ENCODE assay signal across 20 mouse cellular contexts in the genomic region with DNA sequence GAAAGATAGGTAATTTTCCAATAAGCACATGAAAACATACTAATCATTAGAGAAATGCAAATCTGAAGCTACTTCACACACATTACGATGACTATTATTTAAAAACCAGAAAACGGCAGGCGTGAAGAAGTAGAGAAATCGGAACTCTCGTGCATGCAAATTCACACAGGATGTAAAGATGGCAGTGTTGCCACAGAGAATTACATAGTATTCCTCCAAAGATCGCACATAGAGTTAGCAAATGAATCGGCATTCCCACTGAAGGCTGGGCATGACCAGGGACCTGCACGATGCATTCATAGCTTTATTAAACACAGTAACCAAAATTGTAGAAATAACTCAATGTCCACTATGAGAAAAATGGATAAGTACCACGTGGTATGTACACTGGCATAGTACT.
DNase-seq lines count a peak whose midpoint lies in the region; ATAC-seq and TF ChIP-seq lines count a peak whose summit lies in the region.
"Had no signal": no experiment of that assay in that cellular context is flagged by ENCODE, and none has a peak within 500 bp of the region (broad histone marks: within the 10 kb centered on the region; RNA-seq: fewer than 3 reads in every experiment).

No protein-coding gene starts in this region.

- H3K36me3 ChIP-seq in forebrain, postnatal 0 days (ENCODE audit: insufficient read depth): no peaks in the 10 kb centered on the region
- no peaks in the 10 kb centered on the region for H3K36me3 ChIP-seq in forebrain, embryonic 13.5 days (ENCODE audit: poor library complexity, severe bottlenecking)
- H3K36me3 ChIP-seq in midbrain, embryonic 12.5 days: no peaks in the 10 kb centered on the region
- H3K36me3 ChIP-seq in midbrain, embryonic 14.5 days (ENCODE audit: control insufficient read depth, insufficient read depth, low read length): no peaks in the 10 kb centered on the region
- H3K36me3 ChIP-seq: forebrain, embryonic 10.5 days; hindbrain, embryonic 12.5 days had no signal

- DNase-seq in forebrain, postnatal 0 days: peak; percentile 63
- no peak for DNase-seq in midbrain, embryonic 14.5 days
- peak; percentile 53 for DNase-seq in brain, embryonic 14.5 days (ENCODE audit: low read depth)
- DNase-seq: adrenal gland, adult 2 months; adrenal gland, postnatal 14 days; cerebellum, adult 11-12 months; cerebellum, adult 8-10 months; cerebellum, postnatal 10 days; cerebellum, postnatal 36 days; gastrocnemius, postnatal 14 days; heart, adult 11 months had no signal

- H3K4me3 ChIP-seq in forebrain, postnatal 0 days (ENCODE audit: low read depth, low read length): no peak overlapping the region
- no peak overlapping the region for H3K4me3 ChIP-seq in forebrain, embryonic 13.5 days
- H3K4me3 ChIP-seq in midbrain, embryonic 12.5 days: no peak overlapping the region
- no peak overlapping the region for H3K4me3 ChIP-seq in midbrain, embryonic 14.5 days (replicated peaks; ENCODE audit: low read depth, low read length)
- no peak overlapping the region for H3K4me3 ChIP-seq in cortical plate, adult 2 months (ENCODE audit: insufficient read depth, low read length)
- H3K4me3 ChIP-seq: forebrain, embryonic 10.5 days; hindbrain, embryonic 12.5 days had no signal

- H3K4me1 ChIP-seq in forebrain, postnatal 0 days (ENCODE audit: insufficient read depth): peaks cover 24% of the 10 kb centered on the region
- peaks cover 42% of the 10 kb centered on the region for H3K4me1 ChIP-seq in forebrain, embryonic 13.5 days
- H3K4me1 ChIP-seq in midbrain, embryonic 12.5 days: peaks cover 30% of the 10 kb centered on the region
- H3K4me1 ChIP-seq in midbrain, embryonic 14.5 days (ENCODE audit: control insufficient read depth, insufficient read depth, low read length): peaks cover 23% of the 10 kb centered on the region
- peaks cover 11% of the 10 kb centered on the region for H3K4me1 ChIP-seq in cortical plate, adult 2 months (ENCODE audit: control insufficient read depth, insufficient read depth, low read length)

- no peak for ATAC-seq in forebrain, postnatal 0 days
- ATAC-seq in forebrain, embryonic 13.5 days: no peak
- ATAC-seq in midbrain, embryonic 12.5 days (ENCODE audit: low FRiP score, low read depth): no peak
- no peak for ATAC-seq in midbrain, embryonic 14.5 days (ENCODE audit: low FRiP score, low TSS enrichment)
- ATAC-seq: CD4-positive, CD25-positive, alpha-beta regulatory T cell, adult 4 months; inflammation-experienced regulatory T-cells, adult 6 months; intestine, embryonic 16.5 days had no signal

- H3K4me2 ChIP-seq in forebrain, postnatal 0 days (ENCODE audit: low read depth): no peak overlapping the region
- H3K4me2 ChIP-seq in forebrain, embryonic 13.5 days: no peak overlapping the region
- H3K4me2 ChIP-seq in midbrain, embryonic 12.5 days (replicated peaks): no peak overlapping the region
- H3K4me2 ChIP-seq in midbrain, embryonic 14.5 days (ENCODE audit: low read length): no peak overlapping the region
- H3K4me2 ChIP-seq: heart, embryonic 11.5 days; hindbrain, embryonic 12.5 days had no signal

- no peaks in the 10 kb centered on the region for H3K27me3 ChIP-seq in forebrain, postnatal 0 days (ENCODE audit: insufficient read depth, low read length)
- peaks cover 13% of the 10 kb centered on the region for H3K27me3 ChIP-seq in forebrain, embryonic 13.5 days
- no peaks in the 10 kb centered on the region for H3K27me3 ChIP-seq in midbrain, embryonic 12.5 days
- H3K27me3 ChIP-seq in midbrain, embryonic 14.5 days (ENCODE audit: control insufficient read depth, insufficient read depth, low read length): no peaks in the 10 kb centered on the region
- H3K27me3 ChIP-seq: hindbrain, embryonic 12.5 days had no signal

- no peak overlapping the region for H3K9ac ChIP-seq in forebrain, postnatal 0 days
- H3K9ac ChIP-seq in forebrain, embryonic 13.5 days: no peak overlapping the region
- H3K9ac ChIP-seq in midbrain, embryonic 12.5 days (replicated peaks): no peak overlapping the region
- no peak overlapping the region for H3K9ac ChIP-seq in midbrain, embryonic 14.5 days (replicated peaks; ENCODE audit: low read length)
- H3K9ac ChIP-seq: hindbrain, embryonic 12.5 days had no signal

- WGBS in forebrain, postnatal 0 days: 72% methylated on average over 9 of the region's 9 CpGs
- WGBS in forebrain, embryonic 13.5 days: 90% methylated on average over 9 of the region's 9 CpGs
- 91% methylated on average over 9 of the region's 9 CpGs for WGBS in midbrain, embryonic 12.5 days
- 83% methylated on average over 9 of the region's 9 CpGs for WGBS in midbrain, embryonic 14.5 days

- H3K9me3 ChIP-seq in forebrain, postnatal 0 days (ENCODE audit: low read length): no peaks in the 10 kb centered on the region
- no peaks in the 10 kb centered on the region; the same call in 1 of the 2 replicates for H3K9me3 ChIP-seq in forebrain, embryonic 13.5 days (replicated peaks)
- H3K9me3 ChIP-seq in midbrain, embryonic 12.5 days: no peaks in the 10 kb centered on the region
- no peaks in the 10 kb centered on the region for H3K9me3 ChIP-seq in midbrain, embryonic 14.5 days (ENCODE audit: control insufficient read depth, low read length)
- H3K9me3 ChIP-seq: forebrain, embryonic 10.5 days; hindbrain, embryonic 12.5 days had no signal

- no peak overlapping the region for H3K27ac ChIP-seq in forebrain, postnatal 0 days (ENCODE audit: low read depth, low read length)
- no peak overlapping the region for H3K27ac ChIP-seq in forebrain, embryonic 13.5 days
- H3K27ac ChIP-seq in midbrain, embryonic 12.5 days (replicated peaks): 0 out of 2 replicates have a peak overlapping the region, but pooled peaks have one; percentile 20
- no peak overlapping the region for H3K27ac ChIP-seq in midbrain, embryonic 14.5 days (replicated peaks; ENCODE audit: low read depth, low read length)
- H3K27ac ChIP-seq in cortical plate, adult 2 months (ENCODE audit: insufficient read depth, low read length): no peak overlapping the region

- no peak for TF ChIP-seq POLR2A in brain, embryonic 14.5 days (IDR thresholded peaks at IDR 0.05; ENCODE audit: borderline replicate concordance, extremely low read depth, insufficient read depth, insufficient read length, poor library complexity, severe bottlenecking)
- TF ChIP-seq POLR2A in cortical plate, adult 2 months (IDR thresholded peaks at IDR 0.05; ENCODE audit: extremely low read depth, insufficient read depth, low read length): no peak

- TF ChIP-seq CTCF in forebrain, postnatal 0 days (IDR thresholded peaks at IDR 0.05; ENCODE audit: low read depth): peak; percentile 59
- no peak for TF ChIP-seq CTCF in brain, embryonic 14.5 days (IDR thresholded peaks at IDR 0.05; ENCODE audit: borderline replicate concordance, extremely low read depth, insufficient read depth, insufficient read length)
- TF ChIP-seq CTCF in cortical plate, adult 2 months (IDR thresholded peaks at IDR 0.05; ENCODE audit: extremely low read depth, insufficient read depth, low read length): 0 out of 2 replicates have a peak, but pooled peaks have one; percentile 5
